Mouse (Mus musculus): ENCODE results near the gene St3gal4. TPM values are rescaled to one million over a fixed set of nuclear protein-coding genes. Genes with fewer than 3 reads are reported as not detected.

St3gal4 gene
- polyA plus RNA-seq, 1 experiment from 2014 or later = 11.7 TPM

DNA sequence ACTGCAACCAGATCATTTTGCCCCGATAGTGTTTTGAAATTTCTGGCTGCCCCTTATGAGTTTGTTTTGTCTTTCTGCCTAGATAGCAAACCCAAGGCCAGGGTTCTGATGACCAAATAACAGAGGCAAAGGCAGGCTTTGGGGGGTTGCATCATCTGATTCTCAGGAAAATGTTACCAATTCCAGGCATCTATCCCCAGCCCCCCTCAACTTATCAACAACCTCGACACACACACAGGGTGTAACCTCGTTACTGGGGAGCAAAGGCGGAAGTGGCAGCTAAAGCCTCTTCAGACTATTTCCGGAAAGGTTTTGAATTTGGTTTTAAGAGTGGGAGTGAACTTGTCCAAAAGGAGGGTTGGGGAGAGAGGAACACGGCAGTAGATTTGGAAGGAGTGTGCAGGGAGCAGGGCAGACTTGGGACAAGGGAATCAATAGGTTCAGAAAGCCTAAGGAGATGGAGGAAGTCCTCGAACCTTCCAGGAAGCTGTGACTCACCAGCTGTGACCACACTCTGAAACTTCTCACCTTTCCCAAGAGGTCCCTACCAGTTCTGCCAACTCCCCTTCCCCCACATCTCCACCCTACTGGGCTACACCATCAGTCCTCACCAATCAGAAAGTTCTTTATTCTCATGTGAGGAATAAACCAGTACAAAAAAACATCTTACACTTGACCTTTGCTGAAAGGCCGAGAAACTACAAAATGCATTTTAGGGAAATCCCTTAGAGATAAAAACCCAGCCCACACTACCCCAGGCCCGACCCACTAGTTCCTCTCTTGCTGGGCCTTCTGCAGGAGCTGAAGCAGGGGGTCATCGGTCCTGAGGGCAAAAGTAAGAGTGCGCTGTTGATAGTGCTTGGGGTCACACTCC is 5.0 kb upstream of the St3gal4 start:
- Histone ChIP-seq H3K4me1 (replicated peaks; ENCODE audit: insufficient read depth, low read length) (no peaks in the 10 kb centered on the region), H3K27me3 (ENCODE audit: insufficient read depth, low read length) (no peaks in the 10 kb centered on the region), H3K9me3 (replicated peaks; ENCODE audit: low read length) (no peaks in the 10 kb centered on the region), H3K4me3 (replicated peaks; ENCODE audit: low read depth, low read length) (no peak overlapping the region), H3K9ac (ENCODE audit: low read depth, low read length) (no peak overlapping the region), H3K4me2 (ENCODE audit: low read length) (no peak overlapping the region), H3K27ac (no peak overlapping the region), H3K36me3 (ENCODE audit: insufficient read depth, low read length) (peaks cover 18% of the 10 kb centered on the region)
- DNase-seq (ENCODE audit: low spot score) (no peak), ATAC-seq (replicated peaks; ENCODE audit: low FRiP score, low read depth) (no peak)
- TF ChIP-seq CTCF (IDR thresholded peaks at IDR 0.05; ENCODE audit: low read depth) = no peak
- WGBS = 80% methylated on average over 11 of the region's 11 CpGs

GRCm38 (mm10) chr9:35123456-35123803 is 4.4 kb upstream of the St3gal4 start:
- Histone ChIP-seq H3K4me1 (replicated peaks; ENCODE audit: insufficient read depth, low read length) (no peaks in the 10 kb centered on the region), H3K36me3 (ENCODE audit: insufficient read depth, low read length) (peaks cover 18% of the 10 kb centered on the region), H3K27me3 (ENCODE audit: insufficient read depth, low read length) (no peaks in the 10 kb centered on the region), H3K4me3 (replicated peaks; ENCODE audit: low read depth, low read length) (no peak overlapping the region), H3K4me2 (ENCODE audit: low read length) (no peak overlapping the region), H3K9me3 (replicated peaks; ENCODE audit: low read length) (no peaks in the 10 kb centered on the region), H3K27ac (no peak overlapping the region), H3K9ac (ENCODE audit: low read depth, low read length) (no peak overlapping the region)
- 74% methylated on average over 2 of the region's 2 CpGs for WGBS
- DNase-seq (ENCODE audit: low spot score) (no peak), ATAC-seq (replicated peaks; ENCODE audit: low FRiP score, low read depth) (no peak)
- no peak for TF ChIP-seq CTCF (IDR thresholded peaks at IDR 0.05; ENCODE audit: low read depth)

GRCm38 (mm10) chr9:35122551-35123266 is 3.6 kb upstream of the St3gal4 start:
- ATAC-seq (replicated peaks; ENCODE audit: low FRiP score, low read depth) (no peak), DNase-seq (ENCODE audit: low spot score) (no peak)
- no peak overlapping the region for H3K9ac ChIP-seq (ENCODE audit: low read depth, low read length)
- H3K4me2 ChIP-seq (ENCODE audit: low read length) = no peak overlapping the region
- WGBS = 80% methylated on average over 5 of the region's 5 CpGs
- no peaks in the 10 kb centered on the region for H3K4me1 ChIP-seq (replicated peaks; ENCODE audit: insufficient read depth, low read length)
- peaks cover 14% of the 10 kb centered on the region for H3K36me3 ChIP-seq (ENCODE audit: insufficient read depth, low read length)
- H3K4me3 ChIP-seq (replicated peaks; ENCODE audit: low read depth, low read length) = no peak overlapping the region
- H3K9me3 ChIP-seq (replicated peaks; ENCODE audit: low read length) = no peaks in the 10 kb centered on the region
- no peaks in the 10 kb centered on the region for H3K27me3 ChIP-seq (ENCODE audit: insufficient read depth, low read length)
- no peak for TF ChIP-seq CTCF (IDR thresholded peaks at IDR 0.05; ENCODE audit: low read depth)
- H3K27ac ChIP-seq = no peak overlapping the region

GRCm38 (mm10) chr9:35118563-35118962 is 505 bp downstream of the St3gal4 start:
- Histone ChIP-seq H3K36me3 (ENCODE audit: insufficient read depth, low read length) (no peaks in the 10 kb centered on the region; the same call in 1 of the 2 replicates), H3K9ac (ENCODE audit: low read depth, low read length) (no peak overlapping the region), H3K27me3 (ENCODE audit: insufficient read depth, low read length) (no peaks in the 10 kb centered on the region), H3K9me3 (replicated peaks; ENCODE audit: low read length) (no peaks in the 10 kb centered on the region), H3K27ac (no peak overlapping the region), H3K4me3 (replicated peaks; ENCODE audit: low read depth, low read length) (no peak overlapping the region), H3K4me2 (ENCODE audit: low read length) (no peak overlapping the region), H3K4me1 (replicated peaks; ENCODE audit: insufficient read depth, low read length) (peaks cover 9% of the 10 kb centered on the region)
- no peak for TF ChIP-seq CTCF (IDR thresholded peaks at IDR 0.05; ENCODE audit: low read depth)
- 78% methylated on average over 2 of the region's 2 CpGs for WGBS
- ATAC-seq (replicated peaks; ENCODE audit: low FRiP score, low read depth) (no peak), DNase-seq (ENCODE audit: low spot score) (no peak)

DNA sequence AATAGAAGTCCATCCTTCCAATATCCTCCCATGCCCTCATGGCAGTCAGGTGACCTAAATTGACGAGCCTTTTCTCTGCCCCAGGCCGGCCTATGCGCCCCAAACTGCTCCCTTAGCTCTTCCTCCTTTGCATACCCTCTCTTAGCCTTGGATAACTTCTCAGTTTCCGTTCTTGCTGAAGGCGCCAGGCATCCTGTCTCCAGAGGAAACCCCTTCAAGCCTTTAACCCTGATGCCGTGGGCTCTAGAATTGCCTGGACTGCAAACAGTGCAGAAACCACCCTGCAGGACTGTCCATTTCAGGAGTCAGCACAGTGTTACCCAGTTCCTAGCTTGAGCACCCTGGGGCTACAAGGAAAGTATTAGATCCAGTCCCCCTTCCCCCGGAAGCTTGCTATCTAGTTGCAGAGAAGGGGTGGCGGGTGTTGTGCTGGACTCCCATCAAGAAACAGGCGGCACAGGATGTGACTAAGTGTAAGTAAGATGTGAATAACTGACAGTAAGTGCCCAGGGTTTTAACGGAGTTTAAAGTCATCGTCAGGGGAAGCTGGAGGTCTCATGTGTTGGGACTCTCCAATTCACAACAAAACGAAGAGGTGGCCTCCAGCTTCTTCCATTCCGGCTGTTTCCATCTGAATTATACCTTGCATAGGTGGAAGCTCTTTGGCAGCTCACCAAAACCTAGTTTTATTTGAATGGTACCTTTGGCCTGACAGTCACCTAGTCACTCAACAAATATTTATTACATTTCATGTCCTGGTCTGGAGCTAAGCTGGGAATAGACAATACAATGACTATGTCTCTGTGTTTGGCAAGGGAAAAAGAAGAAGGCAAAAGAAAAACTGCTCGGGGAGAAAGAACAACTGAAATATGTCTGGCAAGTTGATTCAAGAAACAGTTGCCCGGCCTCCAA is 1.4 kb downstream of the St3gal4 start:
- no peaks in the 10 kb centered on the region for H3K27me3 ChIP-seq (ENCODE audit: insufficient read depth, low read length)
- DNase-seq (ENCODE audit: low spot score) = peak; percentile 73
- peak overlapping the region; percentile 90 for H3K4me2 ChIP-seq (ENCODE audit: low read length)
- H3K36me3 ChIP-seq (ENCODE audit: insufficient read depth, low read length) = no peaks in the 10 kb centered on the region
- no peak for TF ChIP-seq CTCF (IDR thresholded peaks at IDR 0.05; ENCODE audit: low read depth)
- H3K27ac ChIP-seq = peak overlapping the region; percentile 87
- peaks cover 9% of the 10 kb centered on the region for H3K4me1 ChIP-seq (replicated peaks; ENCODE audit: insufficient read depth, low read length)
- peak overlapping the region; percentile 70 for H3K9ac ChIP-seq (ENCODE audit: low read depth, low read length)
- H3K9me3 ChIP-seq (replicated peaks; ENCODE audit: low read length) = no peaks in the 10 kb centered on the region
- WGBS = 23% methylated on average over 15 of the region's 15 CpGs
- H3K4me3 ChIP-seq (replicated peaks; ENCODE audit: low read depth, low read length) = peak overlapping the region; percentile 48
- no peak for ATAC-seq (replicated peaks; ENCODE audit: low FRiP score, low read depth)

Data from kidney, postnatal 0 days (tissue).